Mouse (Mus musculus) spleen, postnatal 4 days (tissue): Measurements from ENCODE around the gene Zfp281.

Source experiments
- DNase-seq, 2 experiments: peaks; one replicate each; pipeline ENCODE4 v3.0.0; 2022; ENCODE audit warnings: low spot score in 2 of 2

Zfp281 gene

DNA sequence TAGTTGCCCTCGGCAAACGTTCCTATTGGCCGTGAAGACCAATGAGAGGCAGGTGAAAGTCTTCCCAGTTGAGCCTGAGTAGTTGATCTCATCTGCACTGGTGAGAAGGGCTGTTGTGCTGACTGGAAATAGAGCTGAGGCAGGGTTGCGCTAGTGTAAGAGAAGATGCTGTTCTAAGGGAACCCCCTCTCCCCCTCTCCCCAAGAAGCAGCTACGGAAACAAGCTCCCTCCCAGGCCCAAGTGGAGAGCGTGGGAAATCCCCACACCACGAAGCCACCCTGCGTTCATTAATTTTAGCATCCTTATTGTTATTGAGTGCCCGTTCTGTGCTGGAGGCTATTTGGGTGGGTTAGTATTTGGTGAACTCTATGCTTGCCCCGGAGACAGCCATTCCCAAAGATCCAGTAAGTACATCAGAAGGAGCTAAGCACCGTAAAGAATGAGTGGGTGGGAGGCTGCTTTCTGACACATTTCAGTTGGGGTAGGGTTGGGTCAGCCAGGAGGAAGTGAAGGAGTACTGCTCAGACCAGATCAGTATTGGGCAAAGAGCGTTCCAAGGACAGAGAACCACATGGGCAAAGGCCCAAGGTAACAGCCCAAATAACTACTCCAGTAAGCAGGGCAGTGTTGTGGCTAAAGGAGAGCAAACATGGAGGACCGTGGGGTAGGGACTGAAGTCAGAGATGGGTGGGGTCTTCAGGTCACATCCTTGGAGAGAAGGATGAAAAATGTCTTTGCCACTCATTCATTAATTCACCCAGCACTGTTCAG lies 33.9 kb downstream of the Zfp281 start:
- no peak for DNase-seq

DNA sequence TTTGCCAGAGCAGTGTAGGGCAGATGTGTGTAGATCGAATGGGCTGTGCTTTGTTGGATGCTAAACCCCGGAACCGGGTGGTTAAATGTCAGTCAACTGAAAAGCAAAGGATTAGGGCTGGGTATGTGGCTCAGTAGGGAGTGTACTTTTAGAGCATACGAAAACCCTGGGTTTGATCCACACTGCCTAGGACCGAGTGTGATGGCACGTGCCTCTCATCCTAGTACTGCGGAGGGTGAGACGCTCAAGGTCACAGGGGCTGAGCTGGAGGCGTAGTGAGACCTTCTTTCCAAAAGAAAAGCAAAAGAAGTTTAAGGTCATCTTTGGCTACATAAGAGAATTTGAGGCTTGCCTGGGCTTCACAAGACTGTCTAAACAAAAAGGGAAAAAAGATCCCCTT lies 34.6 kb downstream of the Zfp281 start:
- DNase-seq, result no peak

DNA sequence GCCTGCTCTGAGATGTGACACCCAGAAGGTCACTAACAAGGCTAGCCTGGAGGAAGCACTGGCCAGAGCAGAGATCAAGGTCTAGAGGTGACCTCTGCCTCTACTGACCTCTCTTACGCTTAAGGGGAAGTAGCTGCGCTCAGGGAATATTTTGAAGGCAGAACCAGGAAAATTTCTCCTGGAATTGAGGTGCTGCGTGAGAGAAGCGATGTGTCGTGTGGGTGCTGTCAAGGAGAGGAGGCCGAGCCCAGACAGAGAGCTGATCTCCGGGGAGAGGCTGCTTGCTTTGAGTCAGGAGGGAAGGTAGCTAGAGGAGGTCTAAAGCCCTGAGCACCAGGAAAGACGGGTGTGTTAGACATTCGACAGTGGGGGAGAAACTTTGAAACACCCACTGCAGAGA lies 35.2 kb downstream of the Zfp281 start:
- no peak for DNase-seq

DNA sequence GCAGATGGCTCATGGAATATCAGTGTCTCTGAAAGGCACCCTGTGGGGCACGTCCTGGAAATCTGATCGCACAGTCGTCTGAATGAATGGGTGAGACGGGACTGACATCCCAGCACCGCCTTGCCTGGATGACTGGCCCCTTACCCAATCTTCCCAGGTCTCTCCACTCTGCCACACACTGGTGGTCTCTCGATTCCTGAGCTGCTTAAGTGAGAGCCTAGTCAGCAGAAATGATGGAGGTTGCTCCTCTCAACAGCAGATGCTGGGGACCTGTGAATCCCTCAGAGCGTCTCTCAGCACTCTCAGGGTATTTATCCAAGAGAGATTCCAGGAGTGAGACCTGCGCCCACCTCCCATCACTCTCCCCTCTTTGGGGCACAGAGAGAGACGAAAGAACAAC lies 36.8 kb downstream of the Zfp281 start:
- DNase-seq, result no peak

DNA sequence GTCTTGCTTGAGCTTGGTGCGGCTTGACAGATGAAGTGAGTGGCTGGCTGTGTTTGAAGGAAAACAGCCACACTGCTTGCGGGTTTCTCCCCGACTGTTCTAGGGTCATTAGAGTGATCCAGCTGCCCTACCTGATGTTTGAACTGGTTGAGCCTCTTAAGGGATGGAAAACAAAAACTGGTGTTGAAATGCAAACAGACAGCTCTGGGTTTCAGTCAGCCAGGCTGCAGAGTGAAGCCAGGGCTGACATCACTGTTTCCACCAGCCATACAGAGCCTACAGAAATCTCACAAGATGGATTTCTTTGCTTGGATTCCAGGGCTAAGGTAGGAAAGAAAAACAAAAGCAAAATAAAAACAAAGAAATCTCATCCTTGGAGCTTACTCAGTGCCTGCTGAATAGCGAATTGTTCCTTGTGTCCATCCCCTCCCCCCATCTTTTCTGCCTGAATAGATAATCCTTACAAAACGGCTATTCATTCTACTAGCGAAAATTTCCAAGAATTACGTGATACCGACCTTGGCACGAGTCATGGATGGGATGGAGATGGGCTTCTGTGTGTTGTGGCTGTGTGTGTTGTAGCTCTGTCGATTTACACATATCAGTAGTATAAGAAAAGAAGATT lies 37.4 kb downstream of the Zfp281 start:
- no peak for DNase-seq

DNA sequence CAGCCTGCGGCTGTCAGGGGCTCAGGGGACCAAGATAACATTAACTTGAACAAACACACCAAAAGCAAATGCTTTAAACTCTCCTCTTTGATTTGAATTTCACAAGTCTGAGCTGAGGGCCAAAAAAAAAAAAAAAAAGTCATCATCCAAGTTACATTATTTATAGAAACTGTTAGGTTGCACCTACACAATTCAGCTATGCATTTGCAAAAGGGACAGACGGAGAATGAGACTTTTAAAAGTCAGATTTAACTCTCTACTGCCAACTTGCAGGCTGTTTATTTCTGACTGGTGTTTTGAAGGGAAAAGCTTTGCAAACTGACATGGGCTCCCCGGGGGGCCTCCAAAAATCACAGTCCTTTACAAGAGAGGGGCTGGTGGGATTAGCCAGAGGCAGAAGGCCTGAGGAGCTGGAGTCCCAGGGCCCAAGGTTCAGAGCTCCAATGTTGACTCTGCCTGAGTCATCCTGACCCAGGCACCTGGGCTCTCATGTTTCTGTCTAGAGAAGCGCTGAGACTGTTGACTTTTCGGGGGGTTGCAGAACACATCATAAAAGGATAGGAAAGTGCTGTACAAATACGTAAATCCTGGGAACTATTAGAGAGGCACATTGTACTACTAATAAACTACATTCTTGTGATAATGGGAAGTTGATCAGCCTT lies 40.4 kb downstream of the Zfp281 start:
- DNase-seq, result no peak

DNA sequence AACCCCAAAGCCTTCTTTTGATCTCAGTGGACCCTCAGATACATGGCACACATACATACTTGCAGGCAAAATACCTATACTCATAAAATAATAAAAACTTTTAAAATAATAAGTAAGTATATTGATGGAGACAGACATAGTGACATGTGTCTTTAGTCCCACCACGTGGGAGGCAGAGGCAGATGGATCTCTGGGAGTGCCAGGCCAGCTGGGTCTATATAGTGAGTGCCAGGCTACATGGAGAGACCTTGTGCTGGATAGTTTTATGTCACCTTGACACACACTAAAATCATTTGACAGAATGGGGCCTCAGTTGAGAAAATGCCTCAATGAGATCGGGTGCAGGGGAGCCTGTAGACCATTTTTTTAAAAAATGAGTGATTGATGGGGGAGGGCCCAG lies 41.8 kb downstream of the Zfp281 start:
- DNase-seq, result no peak

DNA sequence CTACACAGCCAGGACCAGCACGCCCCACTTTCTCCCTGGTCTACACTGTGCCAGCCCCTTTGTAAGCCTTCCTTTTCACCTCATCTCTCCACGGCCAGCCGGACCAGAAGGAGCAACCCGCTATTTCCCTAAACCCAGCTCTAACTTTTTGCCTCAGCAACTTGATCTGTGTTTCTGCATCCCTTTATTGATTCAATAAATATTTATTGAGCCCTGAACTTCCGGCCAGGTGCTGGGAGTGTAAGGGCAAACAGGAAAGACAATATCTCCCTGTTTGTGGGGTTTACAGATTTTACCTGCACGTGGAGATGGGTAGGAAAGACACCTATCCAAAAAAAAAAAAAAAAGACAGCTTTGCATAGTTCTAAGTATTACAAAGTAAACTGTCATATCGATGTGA lies 45.2 kb downstream of the Zfp281 start:
- no peak for DNase-seq

DNA sequence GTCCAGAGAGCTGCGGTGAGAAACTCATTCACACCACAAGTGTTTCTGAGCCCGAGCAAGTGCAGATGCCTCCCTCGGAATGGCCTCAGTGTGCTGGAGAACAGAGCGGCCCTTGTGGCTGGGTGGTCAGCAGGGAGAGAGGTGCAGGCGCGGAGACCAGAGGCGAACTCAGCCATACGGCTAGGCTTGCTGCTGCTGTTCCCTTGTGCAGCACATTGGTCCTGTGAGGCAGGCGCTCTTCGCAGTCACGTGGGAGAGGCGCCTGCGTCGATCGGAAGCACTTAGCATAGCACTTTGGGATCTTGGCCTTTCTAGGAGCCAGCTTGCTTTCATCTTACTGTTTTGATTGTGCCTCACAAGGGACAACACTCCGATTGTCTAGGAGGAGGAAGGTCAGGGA lies 45.7 kb downstream of the Zfp281 start:
- DNase-seq, result no peak

DNA sequence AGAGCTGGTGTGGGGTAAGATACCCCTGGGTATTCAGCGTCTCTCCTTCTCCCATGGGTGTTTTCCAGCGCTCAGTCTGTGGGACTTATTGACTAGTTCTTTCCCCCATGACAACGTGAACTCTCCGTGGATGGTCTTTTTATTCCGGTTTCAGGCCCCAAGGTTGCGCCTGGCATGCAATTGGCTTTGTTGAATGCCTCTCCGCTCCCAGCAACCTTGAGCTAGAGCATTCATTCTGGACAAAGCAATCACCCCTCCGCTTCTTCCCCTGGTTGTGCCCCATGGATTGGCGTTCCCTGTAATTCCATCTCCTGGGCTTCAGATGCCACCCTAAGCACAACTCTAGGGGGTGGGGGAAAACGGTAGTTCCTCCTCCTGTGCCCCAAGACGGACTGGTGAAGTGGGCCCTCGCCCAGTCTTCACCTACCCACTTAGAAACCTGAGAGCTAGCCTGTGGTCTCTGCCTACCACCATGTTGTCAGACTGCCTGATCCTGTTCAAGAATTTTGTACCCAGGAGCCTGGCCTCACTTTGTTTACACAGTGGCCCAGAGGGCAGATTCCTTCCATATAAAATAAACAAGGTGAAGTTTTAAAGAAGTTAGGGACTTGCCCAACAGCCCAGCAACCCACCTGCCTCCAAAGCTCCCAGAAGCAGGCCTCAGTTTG lies 47.2 kb downstream of the Zfp281 start:
- no peak for DNase-seq

DNA sequence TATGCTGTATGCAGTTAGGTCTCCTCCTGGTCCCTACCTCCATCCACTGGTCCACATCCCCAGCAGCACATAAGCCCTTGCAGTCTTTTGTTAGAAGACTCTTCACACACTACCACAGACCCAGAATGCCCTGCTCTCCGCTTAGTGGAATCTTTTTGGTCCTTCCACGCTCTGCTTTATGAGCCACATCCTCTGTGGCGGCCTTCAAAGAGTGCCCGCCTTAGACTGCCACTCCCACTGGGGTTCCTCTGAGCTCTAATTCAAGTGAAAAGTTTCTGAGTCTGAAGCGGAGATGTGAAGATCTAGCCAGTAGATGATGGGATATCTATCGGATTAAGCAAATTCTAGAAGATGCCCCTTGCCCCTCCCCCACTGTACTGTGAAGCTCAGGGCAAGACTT lies 47.9 kb downstream of the Zfp281 start:
- DNase-seq, result no peak

DNA sequence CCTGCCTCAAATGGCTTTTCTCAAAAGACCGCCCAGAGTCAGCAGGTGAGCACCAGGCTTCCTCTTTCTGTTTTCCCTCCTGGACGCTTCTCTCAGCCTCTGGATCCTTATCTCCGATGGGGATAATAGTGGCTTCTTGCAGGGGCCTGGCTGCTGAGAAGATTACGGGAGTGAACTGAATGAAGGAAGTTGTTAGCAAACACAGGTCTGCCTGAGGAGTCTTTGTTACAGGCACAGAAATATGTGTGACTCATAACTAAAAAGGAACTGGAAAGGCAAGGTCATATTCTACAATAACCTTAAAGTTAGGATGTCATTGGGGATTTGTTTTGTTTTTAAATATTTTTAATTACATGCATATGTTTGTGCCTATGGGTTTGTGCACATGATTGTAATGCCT lies 48.6 kb downstream of the Zfp281 start:
- no peak for DNase-seq

DNA sequence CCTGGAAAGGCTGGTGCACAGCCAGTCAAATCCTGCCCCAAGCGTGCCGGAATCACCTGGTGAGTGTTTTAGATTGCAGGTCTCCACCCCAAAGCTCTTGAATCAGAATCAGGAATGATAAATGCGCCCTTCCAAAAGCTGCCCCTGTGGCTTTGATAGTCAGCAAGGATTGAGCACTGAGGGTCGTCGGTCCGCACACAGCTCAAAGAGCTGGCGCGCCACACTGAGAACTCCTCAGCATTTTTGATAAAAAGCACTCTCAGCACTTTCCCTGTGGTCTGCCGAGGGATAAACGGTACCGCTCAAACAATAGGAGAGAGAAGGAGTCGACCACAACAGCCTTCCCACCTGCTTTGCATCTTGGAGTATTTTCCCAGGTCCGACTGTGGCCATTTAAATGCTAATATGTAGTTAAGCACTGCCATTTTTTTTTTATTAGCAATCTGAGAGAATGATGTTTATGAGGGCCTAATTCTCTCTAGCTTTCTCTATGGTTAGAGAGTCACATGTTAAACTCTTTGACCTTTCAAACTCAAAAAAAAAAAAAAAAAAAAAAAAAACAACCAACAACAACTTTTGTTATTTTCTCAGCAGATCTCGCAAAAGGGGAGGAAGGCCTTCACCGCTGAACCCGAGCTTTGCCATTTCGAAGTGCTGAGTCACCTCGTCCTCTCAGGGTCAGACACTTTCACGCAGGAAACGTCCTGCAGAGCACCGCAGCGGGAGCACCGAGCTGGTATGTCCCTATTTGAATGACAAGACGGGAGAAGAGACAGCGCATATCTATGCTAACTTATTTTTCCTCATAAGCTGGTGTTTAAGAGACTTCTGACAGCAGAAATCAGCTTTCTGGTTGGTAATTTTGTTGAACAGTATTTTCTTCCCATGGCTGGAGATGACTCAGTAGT lies 50.1 kb downstream of the Zfp281 start:
- DNase-seq, result no peak

DNA sequence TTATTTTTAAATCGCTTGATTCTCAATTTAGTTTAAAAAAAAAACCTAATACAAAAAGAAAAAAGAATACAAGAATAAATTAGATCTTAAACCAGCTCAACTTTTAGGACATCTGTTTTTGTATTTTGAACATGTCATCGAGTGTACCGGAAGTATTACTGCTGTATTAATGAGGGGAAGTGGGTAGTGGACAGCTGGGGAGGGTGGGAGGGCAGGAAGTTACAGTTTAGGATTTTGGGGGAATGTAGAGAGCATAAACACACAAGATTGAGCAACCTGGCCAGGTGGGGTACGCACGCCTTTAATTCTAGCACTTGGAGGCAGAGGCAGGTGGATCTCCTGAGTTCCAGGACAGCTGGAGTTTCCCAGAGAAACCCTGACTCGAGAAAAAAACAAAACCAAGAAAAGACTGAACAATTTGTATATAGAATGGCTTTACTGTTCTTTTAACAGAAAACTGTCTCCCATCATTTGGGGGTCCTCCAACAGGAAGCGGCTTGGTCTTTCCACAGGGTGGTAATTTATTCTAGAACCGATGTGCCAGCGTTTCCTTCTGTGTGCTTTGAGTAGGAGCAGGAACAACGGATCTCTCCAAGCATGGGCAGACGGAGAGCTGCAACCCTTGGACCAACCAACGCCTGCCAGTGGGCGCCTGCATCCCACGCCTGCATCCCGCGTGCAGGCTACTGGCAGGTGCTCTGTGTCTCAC lies 51.2 kb downstream of the Zfp281 start:
- DNase-seq, result no peak

DNA sequence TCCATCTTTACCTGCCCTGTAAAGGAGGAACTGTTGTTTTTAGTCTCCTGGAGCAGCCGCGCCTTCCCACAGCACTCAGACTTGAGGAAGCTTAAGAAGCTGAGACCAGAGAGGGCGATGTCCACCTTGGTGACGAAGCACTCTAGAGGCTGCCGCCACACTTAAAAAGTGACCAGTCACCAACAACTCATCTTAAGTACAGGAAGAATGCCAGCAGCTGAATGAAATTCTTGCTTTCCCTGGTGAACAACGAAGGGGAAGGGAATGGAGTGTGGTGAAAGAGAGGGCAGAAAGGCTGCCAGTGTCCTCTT lies 51.7 kb downstream of the Zfp281 start:
- no peak for DNase-seq

DNA sequence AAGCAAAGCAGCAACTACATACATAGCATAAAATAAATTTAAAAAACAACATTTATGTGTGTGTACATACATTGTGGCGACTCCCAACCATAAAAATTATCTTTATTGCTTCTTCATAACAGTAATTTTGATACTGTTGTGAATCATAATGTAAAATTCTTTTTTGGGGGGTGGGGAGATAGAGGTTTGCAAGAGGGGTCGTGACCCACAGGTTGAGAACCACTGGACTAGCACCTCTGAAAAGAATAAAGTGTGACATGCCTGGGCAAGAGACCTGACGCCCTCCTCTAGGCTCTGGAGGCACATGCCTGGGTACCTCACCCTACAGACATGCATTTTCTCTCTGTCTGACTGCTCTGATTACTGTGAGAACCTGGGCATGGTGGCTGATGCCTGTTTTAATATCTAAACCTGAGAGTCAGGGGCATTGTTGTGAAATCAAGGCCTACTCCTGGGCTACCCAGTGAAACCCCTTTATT lies 53.2 kb downstream of the Zfp281 start:
- no peak for DNase-seq

DNA sequence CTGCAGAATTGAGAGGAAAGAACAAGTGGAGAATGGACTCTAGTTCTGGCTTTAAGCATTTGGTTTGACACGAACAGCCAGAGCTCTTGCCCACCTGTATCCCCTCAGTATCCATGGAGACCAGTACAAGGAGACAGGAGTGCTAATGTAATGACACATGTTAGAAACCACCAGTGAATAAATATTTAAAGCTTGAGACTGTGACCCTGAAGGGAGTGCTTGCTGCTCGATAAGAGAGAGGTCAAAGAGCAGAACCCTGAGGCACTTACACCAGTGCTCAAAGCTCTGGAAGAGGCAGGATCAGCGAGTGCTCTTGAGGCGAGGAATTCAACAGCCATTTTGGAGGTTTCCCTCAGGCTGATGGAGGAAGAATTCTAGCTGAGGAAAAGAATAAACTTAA lies 54.1 kb downstream of the Zfp281 start:
- no peak for DNase-seq
